Mouse (Mus musculus): ENCODE data around the gene Cmtm6. TPM values are rescaled to one million over a fixed set of nuclear protein-coding genes. Genes with fewer than 3 reads are reported as not detected.

The Cmtm6 gene
- polyA plus RNA-seq, 1 experiment from 2014 or later, result 87.8 TPM

DNA sequence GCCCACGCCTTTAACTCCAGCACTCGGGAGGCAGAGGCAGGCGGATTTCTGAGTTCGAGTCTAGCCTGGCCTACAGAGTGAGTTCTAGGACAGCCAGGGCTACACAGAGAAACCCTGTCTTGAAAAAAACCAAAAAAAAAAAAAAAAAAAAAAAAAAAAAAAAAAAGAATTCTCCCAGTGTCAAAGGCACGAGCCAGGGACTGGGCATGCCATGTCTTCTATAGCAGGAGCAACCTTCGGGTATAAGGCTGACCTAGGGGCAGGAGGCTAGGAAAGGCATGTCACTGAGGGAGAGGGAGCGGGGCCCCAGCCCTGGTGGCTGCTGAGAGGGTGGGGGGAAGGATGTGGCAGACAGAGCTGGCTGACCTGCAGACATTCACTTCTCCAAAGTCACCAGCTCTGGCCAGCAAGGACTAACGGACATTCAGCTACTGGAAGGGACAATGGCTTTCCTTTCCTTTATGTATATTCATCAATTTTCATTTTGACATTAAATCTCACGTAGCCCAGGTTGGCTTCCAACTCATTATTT, 62.9 kb downstream of the Cmtm6 start:
- H3K9me3 ChIP-seq (ENCODE audit: control insufficient read depth), result no peaks in the 10 kb centered on the region
- no peak overlapping the region for H3K27ac ChIP-seq (ENCODE audit: low read depth, low read length)
- H3K9ac ChIP-seq (ENCODE audit: low read depth, low read length), result no peak overlapping the region
- H3K36me3 ChIP-seq (ENCODE audit: control insufficient read depth, insufficient read depth), result no peaks in the 10 kb centered on the region; the same call in 1 of the 2 replicates
- no peak for ATAC-seq
- H3K4me3 ChIP-seq (ENCODE audit: low read depth, low read length), result no peak overlapping the region
- H3K4me1 ChIP-seq (replicated peaks; ENCODE audit: control insufficient read depth, insufficient read depth, low read length), result no peaks in the 10 kb centered on the region
- TF ChIP-seq CTCF (IDR thresholded peaks at IDR 0.05; ENCODE audit: low read depth), result no peak
- no peak overlapping the region for H3K4me2 ChIP-seq (replicated peaks; ENCODE audit: low read depth)
- 92% methylated on average over 9 of the region's 9 CpGs for WGBS
- no peaks in the 10 kb centered on the region for H3K27me3 ChIP-seq (replicated peaks; ENCODE audit: control insufficient read depth, insufficient read depth, low read length)

DNA sequence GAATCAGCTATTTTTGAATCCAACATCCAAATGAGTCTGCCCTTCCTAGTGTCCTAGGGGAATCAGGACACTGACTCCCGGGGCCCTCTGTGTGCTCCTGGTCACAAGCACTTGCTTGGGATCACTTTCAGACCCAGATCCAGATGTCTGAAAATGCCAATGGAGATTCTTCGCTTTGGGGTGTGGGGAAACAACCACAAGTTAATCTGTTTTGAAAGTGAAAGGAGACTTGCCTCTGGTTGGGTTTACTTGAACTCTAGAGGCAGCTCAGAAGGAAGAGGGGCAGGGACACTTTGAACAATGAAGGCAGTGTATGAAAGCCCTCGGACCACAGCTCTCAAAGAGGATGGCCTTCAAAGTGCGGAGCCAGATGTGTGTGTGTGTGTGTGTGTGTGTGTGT, 63.6 kb downstream of the Cmtm6 start:
- no peaks in the 10 kb centered on the region for H3K9me3 ChIP-seq (ENCODE audit: control insufficient read depth)
- TF ChIP-seq CTCF (IDR thresholded peaks at IDR 0.05; ENCODE audit: low read depth), result no peak
- no peak overlapping the region for H3K27ac ChIP-seq (ENCODE audit: low read depth, low read length)
- no peak overlapping the region for H3K4me3 ChIP-seq (ENCODE audit: low read depth, low read length)
- no peak for ATAC-seq
- no peaks in the 10 kb centered on the region; the same call in 1 of the 2 replicates for H3K36me3 ChIP-seq (ENCODE audit: control insufficient read depth, insufficient read depth)
- 78% methylated on average over 4 of the region's 4 CpGs for WGBS
- no peak overlapping the region for H3K4me2 ChIP-seq (replicated peaks; ENCODE audit: low read depth)
- H3K4me1 ChIP-seq (replicated peaks; ENCODE audit: control insufficient read depth, insufficient read depth, low read length), result no peaks in the 10 kb centered on the region
- H3K27me3 ChIP-seq (replicated peaks; ENCODE audit: control insufficient read depth, insufficient read depth, low read length), result no peaks in the 10 kb centered on the region
- H3K9ac ChIP-seq (ENCODE audit: low read depth, low read length), result no peak overlapping the region

GRCm38 (mm10) chr9:114796473-114797050, 65.6 kb downstream of the Cmtm6 start:
- Histone ChIP-seq H3K27me3 (replicated peaks; ENCODE audit: control insufficient read depth, insufficient read depth, low read length) (no peaks in the 10 kb centered on the region), H3K36me3 (ENCODE audit: control insufficient read depth, insufficient read depth) (no peaks in the 10 kb centered on the region), H3K9ac (ENCODE audit: low read depth, low read length) (no peak overlapping the region), H3K9me3 (ENCODE audit: control insufficient read depth) (no peaks in the 10 kb centered on the region), H3K4me2 (replicated peaks; ENCODE audit: low read depth) (no peak overlapping the region), H3K4me3 (ENCODE audit: low read depth, low read length) (no peak overlapping the region), H3K27ac (ENCODE audit: low read depth, low read length) (no peak overlapping the region), H3K4me1 (replicated peaks; ENCODE audit: control insufficient read depth, insufficient read depth, low read length) (no peaks in the 10 kb centered on the region)
- ATAC-seq, result no peak
- WGBS, result 62% methylated on average over 10 of the region's 11 CpGs
- no peak for TF ChIP-seq CTCF (IDR thresholded peaks at IDR 0.05; ENCODE audit: low read depth)

GRCm38 (mm10) chr9:114797329-114798004, 66.6 kb downstream of the Cmtm6 start:
- ATAC-seq, result peak; percentile 47; the same call in 1 of the 2 replicates
- Histone ChIP-seq H3K36me3 (ENCODE audit: control insufficient read depth, insufficient read depth) (no peaks in the 10 kb centered on the region), H3K4me1 (replicated peaks; ENCODE audit: control insufficient read depth, insufficient read depth, low read length) (no peaks in the 10 kb centered on the region), H3K27ac (ENCODE audit: low read depth, low read length) (no peak overlapping the region), H3K9me3 (ENCODE audit: control insufficient read depth) (no peaks in the 10 kb centered on the region), H3K27me3 (replicated peaks; ENCODE audit: control insufficient read depth, insufficient read depth, low read length) (no peaks in the 10 kb centered on the region), H3K4me3 (ENCODE audit: low read depth, low read length) (no peak overlapping the region), H3K4me2 (replicated peaks; ENCODE audit: low read depth) (no peak overlapping the region), H3K9ac (ENCODE audit: low read depth, low read length) (no peak overlapping the region)
- 62% methylated on average over 11 of the region's 11 CpGs for WGBS
- peak; percentile 99 for TF ChIP-seq CTCF (IDR thresholded peaks at IDR 0.05; ENCODE audit: low read depth)

- no peak for ATAC-seq
- 44% methylated on average over 6 of the region's 6 CpGs for WGBS
- TF ChIP-seq CTCF (IDR thresholded peaks at IDR 0.05; ENCODE audit: low read depth), result no peak
- no peak overlapping the region for H3K9ac ChIP-seq (ENCODE audit: low read depth, low read length)
- H3K36me3 ChIP-seq (ENCODE audit: control insufficient read depth, insufficient read depth), result no peaks in the 10 kb centered on the region
- no peaks in the 10 kb centered on the region for H3K4me1 ChIP-seq (replicated peaks; ENCODE audit: control insufficient read depth, insufficient read depth, low read length)
- H3K27ac ChIP-seq (ENCODE audit: low read depth, low read length), result no peak overlapping the region
- H3K4me2 ChIP-seq (replicated peaks; ENCODE audit: low read depth), result no peak overlapping the region
- H3K27me3 ChIP-seq (replicated peaks; ENCODE audit: control insufficient read depth, insufficient read depth, low read length), result no peaks in the 10 kb centered on the region
- no peak overlapping the region for H3K4me3 ChIP-seq (ENCODE audit: low read depth, low read length)
- H3K9me3 ChIP-seq (ENCODE audit: control insufficient read depth), result no peaks in the 10 kb centered on the region
Observed at GRCm38 (mm10) chr9:114798845-114799244, 67.9 kb downstream of the Cmtm6 start.

Other genes starting within 250 kb of the Cmtm6 start
- 2.3 TPM in 2 replicates for gene Ccr4, start 226.2 kb upstream of the Cmtm6 start, polyA plus RNA-seq (2015; fragmentation: Nextera tagmentation; extraction: Ambion mirVana)
- gene C130032M10Rik, start 215.4 kb upstream of the Cmtm6 start, polyA plus RNA-seq (2015; fragmentation: Nextera tagmentation; extraction: Ambion mirVana), result not detected in 2 replicates
- 1.5 and 2.0 TPM in 2 replicates for gene Trim71, start 166.7 kb upstream of the Cmtm6 start, polyA plus RNA-seq (2015; fragmentation: Nextera tagmentation; extraction: Ambion mirVana)
- 22.5 and 25.0 TPM in 2 replicates for gene Cnot10, start 90.9 kb upstream of the Cmtm6 start, polyA plus RNA-seq (2015; fragmentation: Nextera tagmentation; extraction: Ambion mirVana)
- gene Dync1li1, start 42.3 kb upstream of the Cmtm6 start, polyA plus RNA-seq (2015; fragmentation: Nextera tagmentation; extraction: Ambion mirVana), result 39.3 and 40.0 TPM in 2 replicates
- 34.8 and 35.7 TPM in 2 replicates for gene Cmtm7, start 50.7 kb downstream of the Cmtm6 start, polyA plus RNA-seq (2015; fragmentation: Nextera tagmentation; extraction: Ambion mirVana)
- gene Cmtm8, start 113.0 kb downstream of the Cmtm6 start, polyA plus RNA-seq (2015; fragmentation: Nextera tagmentation; extraction: Ambion mirVana), result 91.5 and 104 TPM in 2 replicates
- gene Gpd1l, start 202.9 kb downstream of the Cmtm6 start, polyA plus RNA-seq (2015; fragmentation: Nextera tagmentation; extraction: Ambion mirVana), result 31.4 and 32.9 TPM in 2 replicates
- 3.8 and 4.3 TPM in 2 replicates for gene Osbpl10, start 247.5 kb downstream of the Cmtm6 start, polyA plus RNA-seq (2015; fragmentation: Nextera tagmentation; extraction: Ambion mirVana)